Mouse (Mus musculus): ENCODE results near the gene Tent5c.
"Not testable (repeated sequence)": the region's sequence is repeated elsewhere in the genome, so short reads cannot be mapped to it uniquely, and the experiment has no call there.

Tent5c gene

DNA sequence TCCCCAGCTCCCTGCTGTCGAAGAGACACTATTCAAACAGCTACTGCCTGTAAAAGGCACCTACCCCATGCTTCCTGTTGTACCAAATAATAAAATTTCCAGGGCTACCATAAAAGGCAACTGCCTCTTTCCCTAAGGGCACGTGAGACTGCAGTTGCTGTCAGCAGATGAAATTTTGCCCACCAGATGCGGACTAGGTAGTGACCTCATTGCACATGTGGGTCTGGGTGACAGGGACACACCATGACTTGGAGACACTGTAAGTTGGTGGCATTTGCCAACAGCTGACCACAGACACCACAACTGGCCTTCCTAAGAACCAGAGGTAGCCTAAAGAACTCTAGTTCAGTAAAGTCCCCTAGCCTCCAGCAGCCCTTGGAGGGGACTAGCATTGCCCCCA, 50.0 kb downstream of the Tent5c start:
- DNase-seq (ENCODE audit: low spot score), result no peak

DNA sequence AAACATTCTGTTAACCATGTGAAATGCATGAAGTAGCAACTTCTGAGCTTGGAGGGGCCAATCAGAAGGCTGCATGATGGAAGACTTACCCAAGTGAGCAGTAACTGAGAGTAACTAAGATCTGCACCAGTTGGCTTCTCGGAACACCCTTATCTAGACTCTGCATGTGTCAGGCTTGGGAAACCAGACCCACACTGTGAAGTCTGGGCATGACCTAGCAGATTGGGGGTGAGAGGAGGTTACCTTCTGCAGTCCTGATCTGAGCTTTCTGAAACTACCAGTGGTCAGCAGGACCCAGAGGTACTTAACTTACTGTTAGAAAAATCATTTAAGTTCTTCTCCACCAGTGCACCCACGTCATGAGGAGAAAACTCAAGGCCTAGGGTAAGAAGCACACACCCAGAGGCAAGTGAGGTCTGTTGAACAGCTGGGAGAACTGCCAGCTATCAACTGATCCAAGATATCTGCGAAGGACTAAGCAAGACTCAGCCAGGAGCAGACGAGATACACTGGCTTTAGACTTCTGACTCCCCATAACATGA, 50.6 kb downstream of the Tent5c start:
- DNase-seq (ENCODE audit: low spot score), result no peak

DNA sequence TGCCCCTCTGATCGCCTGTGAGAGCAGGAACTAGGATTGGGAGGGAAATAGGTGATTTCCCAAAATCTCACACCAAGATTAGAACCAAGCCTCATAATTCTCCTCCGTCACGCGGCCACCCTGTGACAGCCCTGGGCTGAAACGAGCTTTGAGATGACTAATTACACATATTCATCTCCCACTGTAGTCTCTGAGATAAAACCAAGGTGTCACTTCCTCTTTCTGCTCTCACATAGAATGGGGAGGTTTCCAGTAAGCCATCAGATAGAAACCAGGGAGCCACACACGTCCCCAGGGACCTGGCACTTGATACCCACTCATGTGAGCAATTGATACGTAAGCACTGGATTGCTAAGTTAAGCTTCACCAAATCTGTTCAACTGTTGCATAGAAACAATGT, 52.4 kb downstream of the Tent5c start:
- DNase-seq (ENCODE audit: low spot score), result no peak

DNA sequence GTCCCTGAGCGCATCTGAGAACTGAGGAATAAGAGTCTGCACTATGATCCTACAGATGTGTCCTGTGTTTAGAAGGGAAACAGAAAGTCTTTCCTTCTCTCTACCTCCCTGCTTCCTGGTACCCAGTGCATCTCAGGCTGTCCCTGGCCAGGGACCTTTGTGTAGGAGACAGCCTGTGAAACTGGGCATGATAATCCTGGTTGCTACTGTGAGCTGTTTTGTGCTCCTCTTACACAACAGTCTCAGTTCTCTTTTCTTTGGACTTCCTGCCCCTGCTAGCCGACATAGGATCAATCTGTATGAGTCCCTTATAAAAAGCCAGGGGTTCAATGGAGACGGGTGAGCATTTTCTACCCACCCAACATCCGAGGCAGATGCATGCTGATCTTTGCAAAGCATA, 57.4 kb downstream of the Tent5c start:
- DNase-seq (ENCODE audit: low spot score), result no peak

DNA sequence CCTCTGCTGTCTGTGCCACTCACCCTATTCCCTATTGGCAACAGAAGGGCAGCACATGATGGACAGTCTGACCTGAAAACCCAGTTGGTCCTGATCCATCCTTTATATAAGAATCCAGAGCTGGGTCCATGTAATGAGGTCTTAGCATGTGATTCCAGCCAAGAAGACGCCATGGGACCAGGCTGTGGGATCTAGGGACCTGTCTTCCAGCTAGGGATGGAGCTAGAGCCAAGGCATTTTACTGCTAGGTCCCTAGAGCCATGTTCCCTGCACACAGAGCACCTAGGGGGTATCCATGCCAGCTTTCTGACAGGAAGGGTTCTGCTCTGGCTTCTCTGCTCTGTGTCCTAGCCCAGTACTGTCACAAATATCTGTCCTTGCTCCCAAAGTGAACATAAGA, 58.4 kb downstream of the Tent5c start:
- DNase-seq (ENCODE audit: low spot score), result no peak

DNA sequence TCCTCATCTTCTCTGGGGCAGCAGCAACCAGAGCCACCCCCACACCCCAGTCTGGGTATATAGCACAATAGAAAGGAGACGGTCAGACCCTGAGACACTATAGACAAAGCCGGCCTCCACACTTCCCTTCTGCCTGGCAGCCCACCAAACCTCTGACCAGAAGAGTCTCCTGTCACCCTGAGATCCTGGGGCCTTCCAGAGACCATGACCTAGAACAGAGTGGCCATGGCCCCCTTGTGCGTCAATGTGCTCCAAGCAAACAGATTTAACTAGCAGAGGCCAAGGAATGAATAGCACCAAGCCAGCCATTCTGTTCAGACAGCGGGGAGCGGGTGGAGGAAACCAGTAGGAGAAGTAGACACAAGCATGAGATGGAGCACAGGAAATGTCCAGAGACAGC, 59.0 kb downstream of the Tent5c start:
- no peak for DNase-seq (ENCODE audit: low spot score)

DNA sequence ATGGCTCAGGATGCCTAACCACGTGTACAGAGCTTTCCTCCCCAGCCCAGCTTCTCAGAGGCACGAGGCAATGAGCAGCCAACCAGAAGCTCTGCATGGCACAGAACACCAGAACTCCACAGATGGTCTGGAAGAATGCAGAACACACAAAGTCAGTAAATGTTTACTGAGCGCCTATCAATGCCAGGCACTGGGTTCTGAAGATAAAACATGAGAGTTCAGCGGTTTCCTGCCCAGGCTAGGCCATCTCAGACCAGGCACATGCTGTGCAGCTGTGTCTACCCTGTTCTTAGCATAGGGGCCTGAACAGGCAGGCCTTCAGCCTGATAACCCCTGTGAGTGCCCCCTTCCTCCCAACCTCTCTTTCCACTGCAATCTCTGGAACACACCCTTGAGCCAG, 59.5 kb downstream of the Tent5c start:
- no peak for DNase-seq (ENCODE audit: low spot score)

DNA sequence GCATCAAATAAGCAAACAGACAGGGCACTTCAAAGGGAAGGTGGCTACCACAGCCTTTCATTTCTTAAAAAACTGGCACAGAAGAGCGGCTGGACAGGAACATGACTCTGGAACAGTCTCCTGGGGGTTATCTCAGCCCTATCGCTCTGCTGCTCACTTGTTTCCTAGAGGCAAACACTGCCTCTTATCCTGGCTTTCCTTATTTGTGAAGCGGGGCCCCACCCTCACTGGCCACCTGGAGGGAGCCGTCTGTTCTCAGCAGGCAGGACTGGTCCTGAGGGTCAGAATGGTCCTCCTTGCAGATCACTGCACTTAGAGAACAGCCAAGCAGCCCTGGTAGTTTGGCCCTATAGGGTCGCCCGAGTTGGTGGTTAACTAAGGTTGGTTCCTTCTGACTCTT, 61.6 kb downstream of the Tent5c start:
- DNase-seq (ENCODE audit: low spot score), result no peak

DNA sequence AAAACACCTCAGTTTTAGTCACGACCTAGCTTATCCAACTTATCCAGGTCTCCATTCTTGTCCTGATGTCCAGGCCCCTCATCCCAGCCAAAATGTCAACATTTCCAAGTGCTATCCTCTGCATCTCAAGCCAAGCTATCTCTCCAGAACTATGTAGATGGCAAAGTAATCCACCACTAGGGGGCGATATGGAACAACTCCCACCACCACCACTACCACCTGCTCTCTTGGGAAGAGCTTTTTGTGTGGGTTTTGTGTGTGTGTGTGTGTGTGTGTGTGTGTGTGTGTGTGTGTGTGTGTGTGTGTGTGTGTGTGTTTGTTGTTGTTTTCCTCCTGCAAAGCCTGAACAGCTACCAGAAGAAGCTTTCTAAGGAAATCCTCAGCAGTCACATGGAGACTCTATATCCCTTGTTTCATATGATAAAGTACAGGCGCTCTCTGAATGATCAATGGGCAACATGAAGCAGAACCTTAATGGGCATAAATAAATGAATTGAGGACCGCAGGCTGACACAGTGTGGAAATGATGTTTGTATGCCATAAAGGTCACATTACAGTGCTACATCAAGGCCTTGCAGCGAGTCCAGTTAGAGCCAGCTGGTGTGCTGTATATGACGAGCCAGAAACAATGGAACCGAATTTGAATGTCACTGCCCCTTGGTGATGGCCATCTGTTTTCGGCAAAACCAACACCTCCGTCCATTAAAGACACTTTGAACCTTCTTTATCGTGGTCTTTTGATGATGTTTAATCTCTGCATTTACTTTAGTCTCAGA, 66.5 kb downstream of the Tent5c start:
- DNase-seq (ENCODE audit: low spot score), result peak; percentile 21

DNA sequence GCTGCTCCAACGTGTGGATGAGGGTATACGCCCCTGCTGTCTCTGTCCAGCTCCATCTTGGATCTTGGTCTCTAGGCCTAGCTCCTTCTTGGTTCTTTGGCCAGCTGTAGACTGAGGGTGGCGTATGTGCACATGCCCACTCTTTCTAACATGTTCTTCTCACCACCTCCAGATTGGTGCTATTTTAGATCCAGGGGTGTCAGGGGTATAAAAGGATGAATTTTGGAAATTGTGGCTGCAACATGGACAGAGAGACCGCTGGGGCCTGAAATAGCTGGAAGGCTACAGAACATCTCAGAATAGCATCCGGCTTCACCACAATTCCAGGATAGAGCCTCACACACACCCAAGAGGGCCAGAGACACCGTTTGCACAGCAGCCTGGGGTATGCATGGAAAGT, 67.8 kb downstream of the Tent5c start:
- DNase-seq (ENCODE audit: low spot score), result no peak

DNA sequence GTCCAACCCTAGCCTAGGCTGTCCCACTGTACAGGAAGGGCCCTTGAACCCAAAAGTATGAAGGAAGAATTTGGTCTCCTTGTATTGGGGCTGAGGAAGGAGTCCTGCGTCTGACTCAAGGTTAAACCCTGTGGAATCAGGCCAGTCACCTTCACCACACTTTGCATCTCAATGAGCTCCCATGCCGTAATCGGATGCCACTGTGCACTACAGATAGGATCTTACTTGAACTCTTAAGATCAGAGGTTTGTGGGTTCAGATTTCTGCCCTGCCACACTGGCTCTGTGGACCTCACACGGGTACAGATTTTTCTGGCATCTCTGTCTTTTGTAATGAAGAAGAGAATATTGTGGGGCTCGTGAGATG, 68.5 kb downstream of the Tent5c start:
- no peak for DNase-seq (ENCODE audit: low spot score)

DNA sequence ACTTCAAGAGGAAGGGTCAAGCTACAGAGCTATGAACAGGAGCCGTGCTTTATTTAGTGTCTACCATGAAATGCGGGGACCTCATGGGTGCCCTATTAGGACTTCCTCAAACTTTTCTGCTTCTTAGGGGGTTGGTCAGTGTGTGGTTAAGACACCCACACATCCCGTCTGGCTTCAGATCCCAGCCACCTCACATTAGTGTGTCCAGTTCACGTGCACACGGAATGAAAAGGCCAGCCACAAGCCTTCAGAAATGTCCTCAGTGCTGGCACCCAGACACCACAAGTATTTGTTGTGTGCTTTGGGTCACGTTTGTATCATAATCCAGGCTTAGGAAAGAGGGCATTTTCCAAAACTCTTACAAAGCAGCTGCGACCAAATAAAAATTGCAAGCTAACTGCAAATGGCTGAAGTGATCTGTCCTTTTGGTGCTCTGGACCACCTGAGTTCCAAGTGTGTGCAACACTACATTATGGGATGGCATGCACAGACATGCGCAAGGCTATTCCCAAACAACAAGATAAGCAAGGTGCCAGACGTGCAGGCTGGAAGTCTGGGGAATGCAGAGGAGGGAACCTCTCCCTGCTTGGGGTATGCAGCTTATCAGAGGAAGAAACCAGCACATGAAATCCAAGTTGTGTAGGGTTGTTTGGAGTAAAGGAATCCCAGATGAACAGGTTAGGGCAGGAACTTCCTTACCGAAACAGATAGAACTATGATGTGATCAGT, 69.0 kb downstream of the Tent5c start:
- DNase-seq (ENCODE audit: low spot score), result no peak

DNA sequence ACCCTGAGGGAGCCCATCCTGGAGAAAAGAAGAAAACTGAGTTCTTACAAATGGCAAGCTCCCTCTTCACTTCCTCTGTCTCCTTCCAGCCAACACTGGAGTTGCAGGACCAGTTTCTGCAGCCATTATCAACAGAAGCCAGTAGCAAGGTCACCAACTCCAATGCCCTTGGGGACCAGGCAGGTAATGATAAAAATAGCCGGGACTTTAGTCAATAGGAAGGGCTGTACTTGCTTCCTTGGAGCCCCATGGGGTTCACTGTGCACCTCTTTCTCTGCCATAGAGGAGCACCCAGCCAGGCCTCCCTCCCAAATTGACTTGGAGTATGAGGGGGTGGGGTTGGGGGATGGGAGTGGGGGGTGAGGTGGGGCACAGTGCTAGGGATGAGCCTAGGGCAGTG, 70.7 kb downstream of the Tent5c start:
- no peak for DNase-seq (ENCODE audit: low spot score)

DNA sequence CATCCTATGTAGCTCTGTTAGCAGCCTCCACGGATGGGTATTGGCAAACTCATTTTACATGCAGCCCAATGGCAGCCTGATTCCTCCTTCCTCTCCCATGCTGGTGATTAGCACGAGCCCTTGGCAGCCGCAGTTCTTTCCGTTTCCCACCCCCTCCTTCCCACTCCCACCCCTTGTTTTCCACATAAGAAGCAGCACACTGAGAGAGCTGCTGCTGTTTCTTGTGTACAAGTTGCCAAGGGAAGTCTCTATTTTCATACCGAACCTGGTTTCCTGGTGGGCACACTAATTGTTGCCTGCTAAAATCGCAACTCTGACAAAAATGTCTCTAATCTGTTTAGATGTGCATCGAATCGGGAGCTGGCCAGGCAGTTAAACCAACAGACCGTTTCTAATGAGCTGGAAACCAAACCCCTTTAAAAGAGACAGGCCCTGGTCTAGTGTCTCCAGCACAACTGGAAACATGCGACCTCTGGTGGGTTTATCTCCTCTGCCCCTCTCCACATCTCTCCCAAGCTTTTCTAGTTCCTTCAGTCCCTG, 71.3 kb downstream of the Tent5c start:
- DNase-seq (ENCODE audit: low spot score), result no peak

DNA sequence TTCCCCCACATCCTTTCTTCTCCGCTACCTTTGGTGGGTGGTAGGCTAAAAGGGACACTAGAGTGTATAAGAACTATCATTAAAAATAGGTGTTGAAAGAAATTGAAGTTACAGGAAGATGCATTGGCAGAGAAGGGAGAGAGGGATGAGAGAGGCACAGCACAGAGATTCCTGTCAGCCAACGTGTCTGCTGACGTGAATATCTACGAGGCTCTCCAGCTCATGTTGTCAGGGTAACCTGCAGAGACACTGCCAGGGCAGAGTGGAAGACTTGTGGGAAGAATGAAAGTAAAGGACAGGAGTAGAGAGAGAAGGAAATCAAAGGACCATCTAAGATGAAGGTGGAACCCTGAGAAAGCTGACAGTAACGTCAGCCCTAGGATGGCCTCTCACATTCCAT, 73.5 kb downstream of the Tent5c start:
- no peak for DNase-seq (ENCODE audit: low spot score)

DNA sequence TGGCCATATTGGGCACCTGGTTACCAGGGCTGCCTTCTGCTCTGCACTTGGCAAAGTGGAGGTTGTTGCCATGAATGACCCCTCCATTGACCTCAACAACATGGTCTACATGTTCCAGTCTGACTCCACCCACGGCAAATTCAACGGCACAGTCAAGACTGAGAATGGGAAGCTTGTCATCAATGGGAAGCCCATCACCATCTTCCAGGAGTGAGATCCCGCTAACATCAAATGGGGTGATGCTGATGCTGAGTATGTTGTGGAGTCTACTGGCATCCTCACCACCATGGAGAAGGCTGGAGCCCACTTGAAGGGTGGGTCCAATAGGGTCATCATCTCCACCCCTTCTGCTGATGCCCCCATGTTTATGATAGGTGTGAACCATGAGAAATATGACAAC, 75.5 kb downstream of the Tent5c start:
- DNase-seq (ENCODE audit: low spot score), result not testable (repeated sequence)

DNA sequence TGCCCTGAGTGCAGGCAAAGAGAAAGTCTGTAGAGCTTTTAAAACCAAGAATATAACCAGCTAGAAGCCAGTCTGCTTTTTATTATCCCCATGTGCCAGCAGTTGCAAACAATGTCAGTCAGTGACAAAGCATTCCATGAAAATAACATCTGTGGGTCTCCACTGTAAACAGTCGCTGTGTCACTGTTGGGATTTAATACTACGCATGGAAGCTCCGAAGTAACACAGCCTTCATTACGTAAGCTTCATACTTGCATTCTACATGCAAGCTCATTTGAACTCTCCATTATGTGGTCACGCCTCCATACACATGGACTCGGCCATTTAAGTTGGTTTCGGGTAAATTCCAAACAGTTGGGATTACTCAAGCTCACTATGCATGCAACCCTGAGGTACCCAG, 77.2 kb downstream of the Tent5c start:
- no peak for DNase-seq (ENCODE audit: low spot score)

DNA sequence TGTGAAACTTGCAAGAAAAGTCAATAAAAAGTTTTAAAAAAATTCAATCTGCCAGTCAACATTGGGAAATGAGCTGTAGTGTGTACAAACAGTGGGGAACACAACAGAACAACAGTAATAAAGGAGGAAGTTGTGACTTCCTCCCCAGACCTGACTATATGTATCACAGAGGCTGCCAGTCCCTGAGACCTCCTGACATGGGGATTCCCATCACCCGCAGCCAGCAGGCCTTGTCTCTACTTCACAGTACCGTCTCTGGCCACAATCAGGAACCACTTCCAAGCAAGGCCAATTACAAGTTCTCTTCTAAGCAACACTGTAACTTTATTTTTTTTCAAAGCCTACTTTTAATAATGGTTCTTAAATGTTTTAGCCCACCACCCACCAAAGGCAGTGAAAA, 79.8 kb downstream of the Tent5c start:
- DNase-seq (ENCODE audit: low spot score), result no peak

DNA sequence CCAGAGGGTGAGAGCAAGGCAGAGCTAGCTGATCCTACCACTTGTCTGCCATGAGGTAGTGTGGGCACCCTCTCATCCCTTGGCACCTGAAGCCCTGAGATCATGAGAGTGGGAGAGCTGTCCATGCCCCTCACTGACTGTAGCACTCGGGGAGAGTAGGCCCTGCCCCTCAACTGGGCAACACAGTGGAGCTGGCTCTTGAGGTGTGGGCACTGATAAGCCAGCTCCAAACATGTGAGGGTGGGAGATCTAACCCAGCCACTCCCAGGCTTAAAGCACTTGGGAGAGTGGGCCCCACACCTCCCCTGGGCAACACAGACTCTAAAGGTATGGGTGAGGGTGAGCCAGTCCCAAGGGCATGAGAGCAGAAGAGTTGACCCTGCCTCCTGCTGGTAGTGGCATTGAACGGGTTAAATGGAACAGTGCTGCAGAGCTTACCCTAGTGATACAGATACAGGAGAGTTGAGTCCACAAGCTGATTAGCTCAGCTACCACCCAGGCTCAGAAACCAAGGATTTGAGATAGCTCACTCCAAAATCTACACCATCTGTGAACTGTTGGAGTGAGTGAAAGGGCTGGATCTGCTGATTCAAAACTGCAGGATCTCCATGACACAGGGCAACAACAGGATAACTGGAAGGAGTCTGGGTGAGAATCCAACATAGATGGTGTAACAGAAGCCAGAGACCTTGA, 80.6 kb downstream of the Tent5c start:
- DNase-seq (ENCODE audit: low spot score), result no peak

DNA sequence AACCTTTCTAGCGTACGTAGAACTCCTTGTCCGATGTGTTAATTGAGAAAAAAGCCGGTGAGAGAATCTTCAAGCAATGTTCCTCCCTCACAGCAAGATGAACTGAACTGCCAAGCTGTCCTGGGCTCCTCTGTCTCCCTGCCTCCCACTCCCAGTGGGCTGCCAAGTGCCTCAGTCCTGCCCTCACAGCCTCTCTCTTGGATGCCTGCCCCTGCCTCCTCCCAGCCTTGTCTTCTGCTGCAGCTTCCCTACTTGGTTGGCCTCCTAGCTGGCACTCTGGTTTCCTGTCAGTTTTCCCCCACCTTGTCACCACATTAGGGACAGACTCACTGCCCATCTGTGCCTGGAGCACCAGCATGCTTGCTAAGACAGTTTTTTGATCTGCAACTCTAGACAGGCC, 86.5 kb downstream of the Tent5c start:
- DNase-seq (ENCODE audit: low spot score), result no peak
